Mouse (Mus musculus) MEL-GATA-1-ER (cell line): Measurements from ENCODE around the gene Cntnap1.
"Not testable (repeated sequence)": the region's sequence is repeated elsewhere in the genome, so short reads cannot be mapped to it uniquely, and the experiment has no call there.

ENCODE experiments used
- DNase-seq: peaks from one replicate; pipeline ENCODE4 v3.0.0-alpha.2; 2012; ENCODE audit warnings: low read depth; ENCODE audit errors: extremely low read depth

Gene Cntnap1

GRCm38 (mm10) chr11:101170354-101170810, at the start of gene Cntnap1:
Cntnap1 (plus strand) TSS chr11:101170523.
- DNase-seq: no peak

GRCm38 (mm10) chr11:101120545-101121188, 49.7 kb upstream of the Cntnap1 start:
- DNase-seq: no peak

GRCm38 (mm10) chr11:101124494-101124893, 45.8 kb upstream of the Cntnap1 start:
- not testable (repeated sequence) for DNase-seq

GRCm38 (mm10) chr11:101125008-101125407, 45.3 kb upstream of the Cntnap1 start:
- DNase-seq: not testable (repeated sequence)

GRCm38 (mm10) chr11:101127075-101127474, 43.2 kb upstream of the Cntnap1 start:
- no peak for DNase-seq

GRCm38 (mm10) chr11:101128996-101129577, 41.2 kb upstream of the Cntnap1 start:
- no peak for DNase-seq

GRCm38 (mm10) chr11:101130056-101130756, 40.1 kb upstream of the Cntnap1 start:
- no peak for DNase-seq

GRCm38 (mm10) chr11:101131187-101131586, 39.1 kb upstream of the Cntnap1 start:
- peak; percentile 41 for DNase-seq

GRCm38 (mm10) chr11:101131701-101132100, 38.6 kb upstream of the Cntnap1 start:
- no peak for DNase-seq

GRCm38 (mm10) chr11:101133037-101133436, 37.3 kb upstream of the Cntnap1 start:
- no peak for DNase-seq

GRCm38 (mm10) chr11:101134217-101134865, 36.0 kb upstream of the Cntnap1 start:
- DNase-seq: no peak

GRCm38 (mm10) chr11:101137000-101137399, 33.3 kb upstream of the Cntnap1 start:
- no peak for DNase-seq

GRCm38 (mm10) chr11:101138536-101139181, 31.7 kb upstream of the Cntnap1 start:
- DNase-seq: no peak

- no peak for DNase-seq
These were observed 30.0 kb upstream of the Cntnap1 start for GRCm38 (mm10) chr11:101140164-101140819.

GRCm38 (mm10) chr11:101141088-101141487, 29.2 kb upstream of the Cntnap1 start:
- DNase-seq: no peak

GRCm38 (mm10) chr11:101142215-101142967, 27.9 kb upstream of the Cntnap1 start:
- DNase-seq: no peak

- no peak for DNase-seq
These were observed 26.7 kb upstream of the Cntnap1 start for GRCm38 (mm10) chr11:101143338-101144225.

GRCm38 (mm10) chr11:101146377-101146776, 23.9 kb upstream of the Cntnap1 start:
- DNase-seq: no peak

- DNase-seq: no peak
These were observed 21.6 kb upstream of the Cntnap1 start for GRCm38 (mm10) chr11:101148751-101149150.
